Comparison of ENCODE assay signal across 8 mouse cellular contexts in genomic region chr12:111035182-111035824, GRCm38 (mm10). TPM values are rescaled to one million over a fixed set of nuclear protein-coding genes. Genes with fewer than 3 reads are reported as not detected.
DNase-seq lines count a peak whose midpoint lies in the region; ATAC-seq and TF ChIP-seq lines count a peak whose summit lies in the region.

No protein-coding gene starts in this region.

- TF ChIP-seq CTCF in hindbrain, postnatal 0 days (IDR thresholded peaks at IDR 0.05; ENCODE audit: low read depth), result no peak
- TF ChIP-seq CTCF in lung, embryonic 14.5 days (IDR thresholded peaks at IDR 0.05; ENCODE audit: low read depth), result no peak

- H3K9me3 ChIP-seq in hindbrain, embryonic 11.5 days (ENCODE audit: control insufficient read depth, low read length), result no peaks in the 10 kb centered on the region
- no peaks in the 10 kb centered on the region for H3K9me3 ChIP-seq in hindbrain, postnatal 0 days (ENCODE audit: low read length)
- no peaks in the 10 kb centered on the region for H3K9me3 ChIP-seq in embryonic facial prominence, embryonic 15.5 days (replicated peaks)
- no peaks in the 10 kb centered on the region for H3K9me3 ChIP-seq in lung, embryonic 14.5 days (ENCODE audit: low read depth, low read length)
- no peaks in the 10 kb centered on the region for H3K9me3 ChIP-seq in stomach, embryonic 16.5 days (replicated peaks; ENCODE audit: control insufficient read depth, low read length)

- no peak overlapping the region for H3K27ac ChIP-seq in hindbrain, embryonic 11.5 days (ENCODE audit: low read depth, low read length)
- H3K27ac ChIP-seq in hindbrain, postnatal 0 days, result no peak overlapping the region
- H3K27ac ChIP-seq in embryonic facial prominence, embryonic 15.5 days (replicated peaks), result 0 out of 2 replicates have a peak overlapping the region, but pooled peaks have one; percentile 40
- H3K27ac ChIP-seq in lung, embryonic 14.5 days (ENCODE audit: low read depth), result no peak overlapping the region
- peak overlapping the region; percentile 14; the same call in 1 of the 2 replicates for H3K27ac ChIP-seq in stomach, embryonic 16.5 days (ENCODE audit: low read length)

- no peaks in the 10 kb centered on the region for H3K36me3 ChIP-seq in hindbrain, embryonic 11.5 days (ENCODE audit: control insufficient read depth, insufficient read depth, low read length)
- H3K36me3 ChIP-seq in hindbrain, postnatal 0 days (ENCODE audit: insufficient read depth, low read length), result no peaks in the 10 kb centered on the region
- no peaks in the 10 kb centered on the region for H3K36me3 ChIP-seq in embryonic facial prominence, embryonic 15.5 days
- no peaks in the 10 kb centered on the region for H3K36me3 ChIP-seq in lung, embryonic 14.5 days (ENCODE audit: insufficient read depth)
- H3K36me3 ChIP-seq in stomach, embryonic 16.5 days (ENCODE audit: control insufficient read depth, insufficient read depth, low read length), result no peaks in the 10 kb centered on the region

- intact Hi-C loops in left cerebral cortex, postnatal 4 days (cut with DNase I), result no loop called here

- no peak overlapping the region for H3K4me3 ChIP-seq in hindbrain, embryonic 11.5 days (ENCODE audit: low read depth, low read length)
- H3K4me3 ChIP-seq in hindbrain, postnatal 0 days (ENCODE audit: low read length), result no peak overlapping the region
- no peak overlapping the region for H3K4me3 ChIP-seq in embryonic facial prominence, embryonic 15.5 days (replicated peaks)
- no peak overlapping the region for H3K4me3 ChIP-seq in lung, embryonic 14.5 days (ENCODE audit: low read depth, low read length)
- no peak overlapping the region for H3K4me3 ChIP-seq in stomach, embryonic 16.5 days (replicated peaks; ENCODE audit: low read length)

- H3K9ac ChIP-seq in hindbrain, embryonic 11.5 days (ENCODE audit: low read depth, low read length), result no peak overlapping the region
- no peak overlapping the region for H3K9ac ChIP-seq in hindbrain, postnatal 0 days (replicated peaks; ENCODE audit: low read length)
- H3K9ac ChIP-seq in embryonic facial prominence, embryonic 15.5 days, result no peak overlapping the region
- H3K9ac ChIP-seq in lung, embryonic 14.5 days, result no peak overlapping the region
- H3K9ac ChIP-seq in stomach, embryonic 16.5 days (ENCODE audit: low read length), result no peak overlapping the region

- H3K4me1 ChIP-seq in hindbrain, embryonic 11.5 days (replicated peaks; ENCODE audit: control insufficient read depth, insufficient read depth, low read length), result no peaks in the 10 kb centered on the region
- 0 out of 2 replicates have a peak, but pooled peaks cover 4% of the 10 kb centered on the region for H3K4me1 ChIP-seq in hindbrain, postnatal 0 days (ENCODE audit: insufficient read depth, low read length)
- peaks cover 10% of the 10 kb centered on the region for H3K4me1 ChIP-seq in embryonic facial prominence, embryonic 15.5 days
- peaks cover 7% of the 10 kb centered on the region; the same call in 1 of the 2 replicates for H3K4me1 ChIP-seq in lung, embryonic 14.5 days (ENCODE audit: insufficient read depth)
- H3K4me1 ChIP-seq in stomach, embryonic 16.5 days (ENCODE audit: control insufficient read depth, insufficient read depth, low read length), result peaks cover 9% of the 10 kb centered on the region

- no peaks in the 10 kb centered on the region for H3K27me3 ChIP-seq in hindbrain, embryonic 11.5 days (ENCODE audit: control insufficient read depth, insufficient read depth, low read length)
- H3K27me3 ChIP-seq in hindbrain, postnatal 0 days (ENCODE audit: insufficient read depth, low read length), result no peaks in the 10 kb centered on the region
- H3K27me3 ChIP-seq in embryonic facial prominence, embryonic 15.5 days, result no peaks in the 10 kb centered on the region
- H3K27me3 ChIP-seq in lung, embryonic 14.5 days (ENCODE audit: insufficient read depth, low read length), result no peaks in the 10 kb centered on the region
- H3K27me3 ChIP-seq in stomach, embryonic 16.5 days (ENCODE audit: control insufficient read depth, insufficient read depth, low read length), result no peaks in the 10 kb centered on the region

- DNase-seq in hindbrain, embryonic 11.5 days (ENCODE audit: low spot score), result peak; percentile 8
- DNase-seq in hindbrain, postnatal 0 days (ENCODE audit: low spot score), result no peak
- DNase-seq in lung, embryonic 14.5 days, result peak; percentile 39
- no peak for DNase-seq in testis, postnatal 10 days (ENCODE audit: low spot score)
- DNase-seq in frontal cortex, postnatal 10 days (ENCODE audit: low spot score in 2 of 2), result no peak
- DNase-seq in left cerebral cortex, postnatal 4 days, result no peak

- 65% methylated on average over 12 of the region's 12 CpGs for WGBS in hindbrain, embryonic 11.5 days
- WGBS in hindbrain, postnatal 0 days, result 70% methylated on average over 12 of the region's 12 CpGs
- WGBS in embryonic facial prominence, embryonic 15.5 days, result 51% methylated on average over 12 of the region's 12 CpGs
- 54% methylated on average over 12 of the region's 12 CpGs for WGBS in lung, embryonic 14.5 days
- 57% methylated on average over 12 of the region's 12 CpGs for WGBS in stomach, embryonic 16.5 days

- H3K4me2 ChIP-seq in hindbrain, embryonic 11.5 days (replicated peaks; ENCODE audit: low read depth, low read length), result no peak overlapping the region
- H3K4me2 ChIP-seq in hindbrain, postnatal 0 days (ENCODE audit: low read depth, low read length), result no peak overlapping the region
- 0 out of 2 replicates have a peak overlapping the region, but pooled peaks have one; percentile 7 for H3K4me2 ChIP-seq in embryonic facial prominence, embryonic 15.5 days (replicated peaks)
- H3K4me2 ChIP-seq in lung, embryonic 14.5 days, result no peak overlapping the region
- no peak overlapping the region for H3K4me2 ChIP-seq in stomach, embryonic 16.5 days (ENCODE audit: low read depth, low read length)

- ATAC-seq in hindbrain, embryonic 11.5 days (ENCODE audit: low FRiP score), result no peak
- no peak for ATAC-seq in hindbrain, postnatal 0 days
- ATAC-seq in embryonic facial prominence, embryonic 15.5 days (ENCODE audit: insufficient number of reproducible peaks, low FRiP score, low TSS enrichment, low read depth), result no peak
- ATAC-seq in lung, embryonic 14.5 days (ENCODE audit: insufficient read depth), result no peak
- ATAC-seq in stomach, embryonic 16.5 days (ENCODE audit: insufficient read depth, low FRiP score), result no peak

RNA-seq across cellular contexts. Expression of gene Rcor1, which starts 3.8 kb away (rescaled TPM):
- 11.5 and 13.2 TPM in 2 replicates for polyA plus RNA-seq in hindbrain, embryonic 11.5 days (2014; fragmentation: Nextera tagmentation; extraction: Ambion mirVana)
- total RNA-seq in hindbrain, postnatal 0 days (2014; rRNA removed), result 11.1 and 13.1 TPM in 2 replicates
- 3.0 and 3.1 TPM in 2 replicates for polyA plus RNA-seq in hindbrain, postnatal 0 days (2015; fragmentation: Nextera tagmentation; extraction: Ambion mirVana)
- polyA plus RNA-seq in embryonic facial prominence, embryonic 15.5 days (2015; fragmentation: Nextera tagmentation; extraction: Ambion mirVana), result 13.0 and 14.3 TPM in 2 replicates
- 14.4 and 17.0 TPM in 2 replicates for polyA plus RNA-seq in lung, embryonic 14.5 days (2014; fragmentation: Nextera tagmentation; extraction: Ambion mirVana)
- polyA plus RNA-seq in stomach, embryonic 16.5 days (2015; fragmentation: Nextera tagmentation; extraction: Ambion mirVana), result 9.5 and 10.9 TPM in 2 replicates
- total RNA-seq in left cerebral cortex, postnatal 4 days (2021), result 10 to 100 TPM; 21.9 to 24.7 TPM

RNA-seq across cellular contexts. Expression of gene Ankrd9, which starts 56.5 kb away (rescaled TPM):
- 9.6 and 12.1 TPM in 2 replicates for polyA plus RNA-seq in hindbrain, embryonic 11.5 days (2014; fragmentation: Nextera tagmentation; extraction: Ambion mirVana)
- 14.3 and 21.1 TPM in 2 replicates for total RNA-seq in hindbrain, postnatal 0 days (2014; rRNA removed)
- polyA plus RNA-seq in hindbrain, postnatal 0 days (2015; fragmentation: Nextera tagmentation; extraction: Ambion mirVana), result 12.8 and 14.8 TPM in 2 replicates
- 16.6 and 17.6 TPM in 2 replicates for polyA plus RNA-seq in embryonic facial prominence, embryonic 15.5 days (2015; fragmentation: Nextera tagmentation; extraction: Ambion mirVana)
- polyA plus RNA-seq in lung, embryonic 14.5 days (2014; fragmentation: Nextera tagmentation; extraction: Ambion mirVana), result 11.2 and 14.2 TPM in 2 replicates
- 17.4 and 18.5 TPM in 2 replicates for polyA plus RNA-seq in stomach, embryonic 16.5 days (2015; fragmentation: Nextera tagmentation; extraction: Ambion mirVana)
- total RNA-seq in left cerebral cortex, postnatal 4 days (2021), result 1 to 10 TPM; 4.0 to 4.2 TPM

Comparison
In these comparisons a context has a peak if more than half of its experiments do, and no peak if none do; other contexts are left out.
1. DNase-seq: peak in hindbrain, embryonic 11.5 days (single experiment) and lung, embryonic 14.5 days (single experiment); none in hindbrain, postnatal 0 days (single experiment), testis, postnatal 10 days (single experiment), frontal cortex, postnatal 10 days (0 of 2) and left cerebral cortex, postnatal 4 days (single experiment).
2. H3K27ac ChIP-seq: peak in embryonic facial prominence, embryonic 15.5 days (single experiment) and stomach, embryonic 16.5 days (single experiment); none in hindbrain, embryonic 11.5 days (single experiment), hindbrain, postnatal 0 days (single experiment) and lung, embryonic 14.5 days (single experiment).